Mouse (Mus musculus) thymus, adult 2 months (tissue): ENCODE results near the gene Grem1. TPM values are rescaled to one million over a fixed set of nuclear protein-coding genes. Genes with fewer than 3 reads are reported as not detected.

Experiments used
- DNase-seq: peaks from one replicate; pipeline ENCODE4 v3.0.0; 2021
- H3K27ac ChIP-seq: fragments of 200-500 bp; 2 replicates; pipeline ENCODE4 v1.5.1; 2012; ENCODE audit warnings: low read length, control low read depth; ENCODE audit not compliant: control insufficient read depth, insufficient read depth
- H3K27me3 ChIP-seq: fragments of 200-500 bp; 2 replicates; pipeline ENCODE4 v1.6.1; 2012; ENCODE audit warnings: mild to moderate bottlenecking, low read length, moderate library complexity, mixed read lengths; ENCODE audit not compliant: control insufficient read depth, insufficient read depth
- H3K36me3 ChIP-seq: fragments of 200-500 bp; 2 replicates; pipeline ENCODE4 v1.6.1; 2012; ENCODE audit warnings: mild to moderate bottlenecking, low read length, moderate library complexity; ENCODE audit not compliant: control insufficient read depth, insufficient read depth
- H3K4me1 ChIP-seq: fragments of 200-500 bp; replicated peaks from 2 replicates; pipeline ENCODE4 v1.6.1; 2012; ENCODE audit warnings: low read length; ENCODE audit not compliant: control insufficient read depth, insufficient read depth
- H3K4me3 ChIP-seq: fragments of 200-500 bp; 2 replicates; pipeline ENCODE4 v1.5.1; 2012; ENCODE audit warnings: mild to moderate bottlenecking, low read length, control low read depth, moderate library complexity; ENCODE audit not compliant: control insufficient read depth, insufficient read depth
- CTCF ChIP-seq: fragments of 200-500 bp; IDR thresholded peaks from 2 replicates; pipeline ENCODE4 v1.5.1; 2012; ENCODE audit warnings: mild to moderate bottlenecking, control low read depth, low read length, moderate library complexity, borderline replicate concordance; ENCODE audit not compliant: control insufficient read depth, poor library complexity, insufficient read depth; ENCODE audit errors: extremely low read depth
- POLR2A ChIP-seq: fragments of 200-500 bp; IDR thresholded peaks from 2 replicates; pipeline ENCODE4 v1.6.1; 2012; ENCODE audit warnings: mild to moderate bottlenecking, low read length, control low read depth, moderate library complexity; ENCODE audit not compliant: control insufficient read depth, poor library complexity, insufficient read depth; ENCODE audit errors: extremely low read depth
- WGBS: fragments of 180-500 bp; shearing (Covaris S2); methylation state at CpG from one replicate; pipeline ENCODE4 v1.1.7; 2018; 5-methylcytosine and 5-hydroxymethylcytosine counted together
- polyA plus RNA-seq: library from polyadenylated mRNA; depleted of rRNA; stranded (reverse); fragments of >200 nt; gene quantifications from 2 replicates; pipeline ENCODE4 v1.2.3, GENCODE M21; 2012; rRNA removed

The Grem1 gene
- polyA plus RNA-seq: 0.56 and 0.59 TPM in 2 replicates

DNA sequence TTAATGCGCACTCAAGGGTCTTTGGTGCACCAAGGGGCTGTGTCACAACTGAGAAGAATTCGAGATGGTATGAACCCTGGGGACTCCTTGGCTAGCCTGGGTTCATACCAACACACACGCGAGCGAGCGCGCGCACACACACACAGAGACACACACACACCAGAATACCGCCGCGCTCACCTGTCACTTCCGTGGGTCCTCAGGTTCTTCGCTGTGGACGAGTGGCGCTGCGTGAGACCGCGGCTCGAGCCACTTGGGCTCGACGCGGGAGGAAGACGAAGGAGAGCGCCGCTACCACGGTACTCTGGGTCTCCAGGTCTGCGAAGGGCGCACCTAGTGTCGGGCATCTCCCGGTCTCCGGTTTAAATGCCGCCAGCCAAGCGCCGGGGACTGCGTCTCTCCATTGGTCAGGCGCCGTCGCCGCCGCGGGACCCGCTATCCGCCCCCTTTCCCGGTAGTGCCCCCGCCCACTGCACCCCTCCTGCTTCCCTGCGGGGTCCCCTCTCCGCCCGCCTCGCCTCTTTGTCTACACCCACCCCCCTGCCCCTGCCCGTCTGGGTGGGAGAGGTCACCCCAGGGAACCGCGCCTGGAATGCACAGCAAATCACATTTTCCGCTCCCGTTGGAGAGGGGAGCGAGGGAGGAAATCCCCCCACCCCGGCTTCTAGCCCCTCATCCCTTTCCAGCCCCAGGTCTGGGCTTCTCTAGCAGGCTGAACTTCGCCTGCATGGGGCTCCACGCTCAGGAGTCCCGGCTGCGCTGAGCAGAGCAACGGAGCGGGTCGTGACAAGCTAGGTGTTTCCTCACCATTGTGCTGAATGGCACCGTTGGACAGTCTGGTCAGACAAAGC lies at the start of gene Grem1:
Gene Grem1 (minus strand): TSS at position 336 of the 851 bp plus-strand sequence.
- WGBS: 5% methylated on average over 62 of the region's 64 CpGs
- Histone ChIP-seq H3K4me3 (no peak within 1 kb of the TSS), H3K27ac (no peak within 1 kb of the TSS), H3K4me1 (no peaks in the 10 kb centered on the region), H3K27me3 (no peaks in the 10 kb centered on the region), H3K36me3 (no peaks in the 10 kb centered on the region)
- DNase-seq: no peak
- TF ChIP-seq POLR2A: no peak
- no peak for TF ChIP-seq CTCF

DNA sequence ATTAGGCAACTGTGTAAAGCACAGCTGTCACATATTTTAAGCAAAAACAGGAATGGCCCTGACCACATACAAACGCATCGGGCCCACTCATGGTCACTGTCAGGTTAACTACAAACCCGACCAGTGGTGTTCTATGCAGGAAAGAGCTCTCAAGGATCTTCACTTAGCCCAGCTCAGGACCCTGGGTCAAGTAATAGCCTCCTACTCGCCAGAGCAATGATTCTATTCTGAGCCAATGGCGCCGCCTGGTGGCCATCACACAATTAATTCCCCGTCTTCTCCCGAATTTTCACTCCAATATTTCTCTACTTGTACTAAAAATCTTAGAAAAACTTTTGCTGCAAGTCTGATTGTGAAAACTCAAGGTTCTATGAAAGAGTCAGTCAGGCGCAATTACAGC lies 49.2 kb upstream of the Grem1 start:
- WGBS: 29% methylated on average over 9 of the region's 9 CpGs
- peak; percentile 26 for DNase-seq
- Histone ChIP-seq H3K4me3 (no peak overlapping the region), H3K27me3 (no peaks in the 10 kb centered on the region), H3K4me1 (no peaks in the 10 kb centered on the region), H3K36me3 (no peaks in the 10 kb centered on the region), H3K27ac (no peak overlapping the region)
- TF ChIP-seq POLR2A (no peak), CTCF (no peak)

DNA sequence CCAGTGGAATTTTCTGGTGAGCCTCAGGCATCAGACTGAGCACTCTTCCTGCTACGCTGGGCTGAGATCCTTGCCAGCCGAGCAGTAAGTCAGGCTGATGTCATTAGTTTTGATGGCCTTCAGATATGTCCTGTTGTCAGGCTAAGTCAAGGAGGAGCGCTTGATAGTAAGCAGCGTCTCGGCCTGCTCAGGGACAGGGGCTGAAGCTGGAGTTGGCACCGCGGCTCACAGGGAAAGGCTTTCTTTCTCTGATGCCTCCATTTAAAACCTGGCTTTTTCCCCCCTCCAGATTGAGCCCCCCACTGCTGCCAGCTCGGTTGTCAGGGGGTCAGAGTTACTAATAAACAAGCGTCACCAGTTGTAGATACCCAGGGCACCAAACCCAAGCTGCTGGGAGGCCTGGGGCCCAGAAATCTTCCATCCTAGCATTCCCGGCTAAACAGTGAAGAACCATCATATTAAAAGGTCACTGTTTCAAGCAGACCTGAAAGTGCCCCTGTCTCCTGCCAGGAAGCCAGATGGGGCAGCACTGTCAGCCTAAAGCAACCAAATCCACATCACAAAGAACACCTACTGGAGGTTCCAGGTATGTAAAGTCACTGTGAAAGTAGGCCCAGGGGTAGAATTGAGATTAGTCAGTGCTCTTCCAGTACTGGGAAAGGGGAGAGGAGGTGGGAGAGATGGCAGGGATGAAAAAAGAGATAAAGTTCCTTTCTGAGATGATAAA lies 48.6 kb upstream of the Grem1 start:
- Histone ChIP-seq H3K4me3 (no peak overlapping the region), H3K36me3 (no peaks in the 10 kb centered on the region), H3K27ac (no peak overlapping the region), H3K27me3 (no peaks in the 10 kb centered on the region), H3K4me1 (no peaks in the 10 kb centered on the region)
- TF ChIP-seq CTCF (no peak), POLR2A (no peak)
- 93% methylated on average over 10 of the region's 10 CpGs for WGBS
- DNase-seq: no peak

DNA sequence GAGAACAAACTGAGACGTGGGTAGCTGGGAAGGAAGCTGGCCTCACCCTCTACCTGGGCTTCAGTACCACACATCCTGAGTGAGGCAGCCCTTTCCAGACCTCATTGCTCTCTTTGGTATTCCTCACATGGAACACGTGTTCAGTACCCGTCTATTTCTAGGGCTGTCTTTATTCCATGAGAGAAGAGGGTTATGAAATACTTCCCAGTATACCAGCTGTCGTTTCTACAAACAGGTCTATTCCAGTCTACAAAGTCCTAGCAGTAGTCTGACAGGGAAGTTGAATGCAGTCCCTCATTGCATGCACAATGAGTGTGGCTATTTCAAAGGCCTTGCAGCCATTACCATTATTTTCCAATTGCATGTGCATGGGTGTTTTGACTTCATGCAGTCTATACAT lies 47.3 kb upstream of the Grem1 start:
- TF ChIP-seq CTCF (no peak), POLR2A (no peak)
- Histone ChIP-seq H3K4me1 (no peaks in the 10 kb centered on the region), H3K4me3 (no peak overlapping the region), H3K36me3 (no peaks in the 10 kb centered on the region), H3K27me3 (no peaks in the 10 kb centered on the region), H3K27ac (no peak overlapping the region)
- no peak for DNase-seq
- 68% methylated on average over 4 of the region's 4 CpGs for WGBS

DNA sequence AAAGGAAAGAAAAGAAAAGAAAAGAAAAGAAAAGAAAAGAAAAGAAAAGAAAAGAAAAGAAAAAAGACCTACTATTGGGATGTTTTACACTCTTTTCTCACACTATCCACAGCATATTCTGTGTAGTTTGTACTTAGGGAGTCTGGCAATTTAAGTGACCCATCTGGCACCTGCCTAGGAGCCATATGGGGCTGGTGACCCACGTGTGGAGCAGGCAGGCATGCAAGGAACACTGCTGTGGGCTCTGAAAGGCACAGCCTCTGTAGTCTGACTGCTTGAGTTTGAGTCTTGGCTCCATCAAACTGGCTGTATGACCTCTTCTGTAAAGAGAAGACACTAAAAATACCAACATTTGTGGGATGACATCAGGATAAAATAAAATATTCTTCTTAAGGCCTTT lies 45.3 kb upstream of the Grem1 start:
- Histone ChIP-seq H3K27me3 (no peaks in the 10 kb centered on the region), H3K27ac (no peak overlapping the region), H3K4me1 (no peaks in the 10 kb centered on the region), H3K4me3 (no peak overlapping the region), H3K36me3 (no peaks in the 10 kb centered on the region)
- 27% methylated on average over 1 of the region's 1 CpGs for WGBS
- no peak for DNase-seq
- TF ChIP-seq CTCF (no peak), POLR2A (no peak)

DNA sequence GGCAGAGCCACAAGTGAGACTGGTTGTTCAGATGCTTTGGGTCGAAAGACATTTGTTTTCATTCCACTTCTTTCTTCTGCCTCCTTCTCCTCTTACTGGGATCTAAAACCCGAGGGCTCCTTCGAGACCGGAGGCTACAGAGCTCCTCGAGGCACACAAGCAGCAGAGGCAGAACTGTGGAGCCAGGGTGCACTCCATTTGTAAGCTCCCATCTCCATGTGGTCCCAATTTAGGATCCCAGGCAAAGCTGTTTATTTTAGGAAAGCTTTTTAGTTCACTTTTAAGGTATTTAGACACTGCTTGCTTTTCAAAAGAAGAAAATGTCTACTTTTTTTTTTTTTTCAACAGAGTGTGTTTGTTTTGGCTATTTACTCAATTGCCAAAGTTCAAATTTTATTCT lies 42.4 kb upstream of the Grem1 start:
- H3K4me3 ChIP-seq: no peak overlapping the region
- H3K4me1 ChIP-seq: no peaks in the 10 kb centered on the region
- 88% methylated on average over 5 of the region's 5 CpGs for WGBS
- H3K36me3 ChIP-seq: no peaks in the 10 kb centered on the region
- TF ChIP-seq POLR2A: no peak
- no peak for TF ChIP-seq CTCF
- no peak for DNase-seq
- H3K27me3 ChIP-seq: no peaks in the 10 kb centered on the region
- no peak overlapping the region for H3K27ac ChIP-seq
